Mouse (Mus musculus): Measurements from ENCODE around the gene Vps8. TPM values are rescaled to one million over a fixed set of nuclear protein-coding genes. Genes with fewer than 3 reads are reported as not detected.
"Not testable (repeated sequence)": the region's sequence is repeated elsewhere in the genome, so short reads cannot be mapped to it uniquely, and the experiment has no call there.

Vps8 gene
- polyA plus RNA-seq, 1 experiment from 2014 or later, result 14.3 TPM

- Histone ChIP-seq H3K9me3 (no peaks in the 10 kb centered on the region), H3K4me2 (replicated peaks) (no peak overlapping the region), H3K9ac (no peak overlapping the region), H3K4me3 (no peak overlapping the region), H3K36me3 (peaks cover 35% of the 10 kb centered on the region), H3K4me1 (no peaks in the 10 kb centered on the region), H3K27me3 (no peaks in the 10 kb centered on the region), H3K27ac (no peak overlapping the region)
- 91% methylated on average over 5 of the region's 5 CpGs for WGBS
- no peak for ATAC-seq (ENCODE audit: low FRiP score, low read depth)
Observed at GRCm38 (mm10) chr16:21654384-21654783, 231.5 kb downstream of the Vps8 start.

- 49% methylated on average over 6 of the region's 6 CpGs for WGBS
- no peaks in the 10 kb centered on the region for H3K9me3 ChIP-seq
- no peak overlapping the region for H3K9ac ChIP-seq
- H3K4me2 ChIP-seq (replicated peaks), result no peak overlapping the region
- no peak overlapping the region for H3K27ac ChIP-seq
- no peaks in the 10 kb centered on the region for H3K27me3 ChIP-seq
- H3K4me3 ChIP-seq, result no peak overlapping the region
- no peak for ATAC-seq (ENCODE audit: low FRiP score, low read depth)
- peaks cover 39% of the 10 kb centered on the region for H3K36me3 ChIP-seq
- H3K4me1 ChIP-seq, result 0 out of 2 replicates have a peak, but pooled peaks cover under 1% of the 10 kb centered on the region
Observed at GRCm38 (mm10) chr16:21655291-21655690, 232.4 kb downstream of the Vps8 start.

GRCm38 (mm10) chr16:21655961-21656360 lies 233.0 kb downstream of the Vps8 start:
- H3K9me3 ChIP-seq, result no peaks in the 10 kb centered on the region
- H3K27me3 ChIP-seq, result no peaks in the 10 kb centered on the region
- H3K9ac ChIP-seq, result no peak overlapping the region
- ATAC-seq (ENCODE audit: low FRiP score, low read depth), result no peak
- WGBS, result 92% methylated on average over 9 of the region's 9 CpGs
- peaks cover 39% of the 10 kb centered on the region for H3K36me3 ChIP-seq
- H3K27ac ChIP-seq, result no peak overlapping the region
- 0 out of 2 replicates have a peak, but pooled peaks cover 5% of the 10 kb centered on the region for H3K4me1 ChIP-seq
- no peak overlapping the region for H3K4me2 ChIP-seq (replicated peaks)
- H3K4me3 ChIP-seq, result no peak overlapping the region

- H3K36me3 ChIP-seq, result no peaks in the 10 kb centered on the region
- ATAC-seq (ENCODE audit: low FRiP score, low read depth), result no peak
- WGBS, result 28% methylated on average over 18 of the region's 18 CpGs
- no peak overlapping the region for H3K9ac ChIP-seq
- H3K4me1 ChIP-seq, result 0 out of 2 replicates have a peak, but pooled peaks cover 5% of the 10 kb centered on the region
- H3K9me3 ChIP-seq, result peaks cover 7% of the 10 kb centered on the region; the same call in 1 of the 2 replicates
- no peak overlapping the region for H3K27ac ChIP-seq
- peaks cover 25% of the 10 kb centered on the region for H3K27me3 ChIP-seq
- no peak overlapping the region for H3K4me3 ChIP-seq
- H3K4me2 ChIP-seq (replicated peaks), result no peak overlapping the region
Observed at GRCm38 (mm10) chr16:21664633-21665363, 241.9 kb downstream of the Vps8 start.

GRCm38 (mm10) chr16:21665423-21665986 lies 242.6 kb downstream of the Vps8 start:
- Histone ChIP-seq H3K9ac (no peak overlapping the region), H3K27me3 (peaks cover 25% of the 10 kb centered on the region), H3K36me3 (no peaks in the 10 kb centered on the region), H3K4me2 (replicated peaks) (no peak overlapping the region), H3K27ac (no peak overlapping the region), H3K9me3 (peaks cover 7% of the 10 kb centered on the region; the same call in 1 of the 2 replicates), H3K4me3 (no peak overlapping the region), H3K4me1 (0 out of 2 replicates have a peak, but pooled peaks cover 3% of the 10 kb centered on the region)
- ATAC-seq (ENCODE audit: low FRiP score, low read depth), result no peak
- 22% methylated on average over 4 of the region's 4 CpGs for WGBS

- Histone ChIP-seq H3K9ac (no peak overlapping the region), H3K4me2 (replicated peaks) (no peak overlapping the region), H3K4me3 (no peak overlapping the region), H3K27me3 (no peaks in the 10 kb centered on the region), H3K36me3 (peaks cover 9% of the 10 kb centered on the region), H3K4me1 (no peaks in the 10 kb centered on the region), H3K9me3 (peaks cover 4% of the 10 kb centered on the region; the same call in 1 of the 2 replicates), H3K27ac (no peak overlapping the region)
- WGBS, result 88% methylated on average over 4 of the region's 4 CpGs
- no peak for ATAC-seq (ENCODE audit: low FRiP score, low read depth)
Observed at GRCm38 (mm10) chr16:21671878-21672277, 249.0 kb downstream of the Vps8 start.

- not testable (repeated sequence) for H3K4me3 ChIP-seq; H3K4me1 ChIP-seq; H3K27ac ChIP-seq; H3K9me3 ChIP-seq; H3K4me2 ChIP-seq (replicated peaks); H3K9ac ChIP-seq; ATAC-seq (ENCODE audit: low FRiP score, low read depth); H3K27me3 ChIP-seq
- peaks cover 18% of the 10 kb centered on the region for H3K36me3 ChIP-seq
Observed at GRCm38 (mm10) chr16:21673046-21673445, 250.1 kb downstream of the Vps8 start.

- not testable (repeated sequence) for ATAC-seq (ENCODE audit: low FRiP score, low read depth)
Observed at GRCm38 (mm10) chr16:21673651-21674050, 250.7 kb downstream of the Vps8 start.

GRCm38 (mm10) chr16:21676791-21677190 lies 253.9 kb downstream of the Vps8 start:
- H3K4me3 ChIP-seq, result no peak overlapping the region
- ATAC-seq (ENCODE audit: low FRiP score, low read depth), result no peak
- H3K4me1 ChIP-seq, result no peaks in the 10 kb centered on the region
- no peaks in the 10 kb centered on the region for H3K27me3 ChIP-seq
- no peak overlapping the region for H3K9ac ChIP-seq
- no peak overlapping the region for H3K27ac ChIP-seq
- WGBS, result 87% methylated on average over 7 of the region's 7 CpGs
- H3K36me3 ChIP-seq, result peaks cover 18% of the 10 kb centered on the region
- H3K4me2 ChIP-seq (replicated peaks), result no peak overlapping the region
- no peaks in the 10 kb centered on the region for H3K9me3 ChIP-seq

More at GRCm38 (mm10) chr16:21673651-21674050, 250.7 kb downstream of the Vps8 start:
- H3K4me3 ChIP-seq; H3K27ac ChIP-seq; H3K4me2 ChIP-seq (replicated peaks); H3K4me1 ChIP-seq; H3K27me3 ChIP-seq; H3K9me3 ChIP-seq; H3K9ac ChIP-seq: not testable (repeated sequence)
- peaks cover 18% of the 10 kb centered on the region for H3K36me3 ChIP-seq
- WGBS, result 100% methylated on average over 1 of the region's 1 CpGs

GRCm38 (mm10) chr16:21687406-21687805 lies 264.5 kb downstream of the Vps8 start:
- peaks cover 12% of the 10 kb centered on the region for H3K4me1 ChIP-seq
- H3K36me3 ChIP-seq, result peaks cover 30% of the 10 kb centered on the region
- no peak overlapping the region for H3K9ac ChIP-seq
- no peak for ATAC-seq (ENCODE audit: low FRiP score, low read depth)
- no peak overlapping the region for H3K27ac ChIP-seq
- H3K4me2 ChIP-seq (replicated peaks), result no peak overlapping the region
- H3K27me3 ChIP-seq, result no peaks in the 10 kb centered on the region
- no peak overlapping the region for H3K4me3 ChIP-seq
- 88% methylated on average over 5 of the region's 5 CpGs for WGBS
- H3K9me3 ChIP-seq, result peaks cover 14% of the 10 kb centered on the region; the same call in 1 of the 2 replicates

GRCm38 (mm10) chr16:21689141-21689540 lies 266.2 kb downstream of the Vps8 start:
- no peak for ATAC-seq (ENCODE audit: low FRiP score, low read depth)
- H3K9me3 ChIP-seq, result 0 out of 2 replicates have a peak, but pooled peaks cover 8% of the 10 kb centered on the region
- 89% methylated on average over 5 of the region's 5 CpGs for WGBS
- peaks cover 21% of the 10 kb centered on the region for H3K4me1 ChIP-seq
- no peaks in the 10 kb centered on the region for H3K27me3 ChIP-seq
- no peak overlapping the region for H3K4me3 ChIP-seq
- H3K36me3 ChIP-seq, result peaks cover 20% of the 10 kb centered on the region
- H3K9ac ChIP-seq, result no peak overlapping the region
- no peak overlapping the region for H3K4me2 ChIP-seq (replicated peaks)
- H3K27ac ChIP-seq, result no peak overlapping the region

- Histone ChIP-seq H3K9me3 (0 out of 2 replicates have a peak, but pooled peaks cover 8% of the 10 kb centered on the region), H3K36me3 (peaks cover 20% of the 10 kb centered on the region), H3K4me3 (no peak overlapping the region), H3K27ac (no peak overlapping the region), H3K4me2 (replicated peaks) (no peak overlapping the region), H3K4me1 (peaks cover 22% of the 10 kb centered on the region), H3K27me3 (no peaks in the 10 kb centered on the region), H3K9ac (no peak overlapping the region)
- ATAC-seq (ENCODE audit: low FRiP score, low read depth), result no peak
- WGBS, result 56% methylated on average over 5 of the region's 5 CpGs
Observed at GRCm38 (mm10) chr16:21690216-21690755, 267.4 kb downstream of the Vps8 start.
